Mouse (Mus musculus): Measurements from ENCODE around the gene Rnpep.
"Not testable (repeated sequence)": the region's sequence is repeated elsewhere in the genome, so short reads cannot be mapped to it uniquely, and the experiment has no call there.

Rnpep gene

GRCm38 (mm10) chr1:135258380-135259127, 25.3 kb downstream of the Rnpep start, which contains the start of gene Elf3:
TSS of gene Elf3 (minus strand) at chr1:135258568.
- DNase-seq, result peak; percentile 81 to 90

DNA sequence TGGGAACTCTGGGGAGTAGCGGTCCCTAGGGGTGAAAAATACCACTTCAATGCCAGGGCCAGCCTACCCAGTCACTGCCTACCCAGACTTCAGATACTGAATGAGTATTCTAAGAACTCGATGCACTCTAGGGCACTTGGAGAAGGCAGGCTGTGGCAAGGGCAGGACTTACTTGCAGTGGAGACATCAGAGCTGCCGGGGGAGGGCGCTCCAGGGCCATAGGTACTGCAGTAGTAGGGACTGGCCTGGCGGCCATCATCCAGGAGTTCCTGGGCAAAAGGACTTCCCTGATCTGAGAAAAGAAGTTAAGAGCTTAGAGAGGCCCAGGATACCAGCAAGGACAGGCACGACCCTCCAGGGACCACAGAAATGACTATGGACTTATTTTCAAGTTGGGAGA, 27.6 kb downstream of the Rnpep start:
- DNase-seq, result peak; percentile 50 to 70

DNA sequence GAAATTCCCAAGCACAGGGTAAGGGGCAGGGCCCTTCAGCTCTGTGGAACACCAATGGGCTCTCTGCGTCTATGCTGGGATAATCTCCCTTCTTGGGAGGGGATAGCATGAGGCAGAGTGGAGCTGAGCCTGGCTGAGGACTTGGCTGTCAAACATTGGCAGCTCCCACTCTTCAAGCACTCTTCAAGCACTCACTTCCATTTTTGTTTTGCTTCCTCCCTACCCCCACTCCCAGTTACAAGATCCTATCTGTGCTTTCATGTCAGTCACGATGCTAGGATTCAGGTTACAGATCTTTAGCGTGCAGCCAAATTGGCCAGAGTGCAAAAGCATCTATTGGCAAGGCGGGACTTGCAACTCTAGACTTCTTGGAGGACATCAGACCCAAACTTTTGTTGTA, 31.0 kb downstream of the Rnpep start:
- DNase-seq, result no peak

DNA sequence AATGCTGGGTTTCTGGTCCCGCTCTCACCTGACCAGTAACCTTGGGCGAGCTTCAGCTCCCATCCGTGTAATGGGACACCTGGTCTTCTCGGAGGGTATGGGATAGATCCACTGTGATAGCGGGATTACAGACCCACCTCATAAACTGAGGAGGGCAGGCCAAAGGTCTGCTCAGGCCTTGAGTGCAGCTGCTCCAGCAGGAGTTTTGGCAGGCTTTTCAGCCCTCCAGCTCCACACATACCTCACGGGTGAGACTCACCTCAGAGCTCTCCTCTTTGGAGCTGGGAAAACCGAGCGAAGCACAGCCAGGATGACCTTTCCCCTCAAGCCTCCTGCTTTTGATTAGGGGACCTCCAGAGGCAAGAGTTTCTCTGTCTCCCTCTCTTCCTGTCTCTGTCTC, 32.5 kb downstream of the Rnpep start:
- DNase-seq, result no peak

DNA sequence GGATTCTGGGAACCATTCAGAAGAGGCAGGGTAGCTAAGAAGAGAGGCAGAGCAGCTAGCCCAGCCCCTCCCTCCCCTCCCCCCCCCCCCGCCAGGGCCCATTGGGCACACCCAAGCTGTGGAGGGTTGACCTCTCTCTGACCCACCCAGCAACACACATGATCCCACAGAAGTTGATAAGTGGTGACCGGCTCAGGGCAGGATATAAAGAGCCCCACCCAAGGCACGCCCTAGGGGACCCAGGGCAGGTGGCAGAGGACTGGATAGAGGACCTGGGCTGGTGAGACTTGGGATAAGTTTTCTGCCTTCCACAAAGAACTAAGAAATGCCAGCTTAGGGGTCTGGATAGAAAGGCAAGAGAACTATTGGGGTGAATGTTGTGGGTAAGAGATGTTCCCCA, 33.2 kb downstream of the Rnpep start:
- no peak for DNase-seq

DNA sequence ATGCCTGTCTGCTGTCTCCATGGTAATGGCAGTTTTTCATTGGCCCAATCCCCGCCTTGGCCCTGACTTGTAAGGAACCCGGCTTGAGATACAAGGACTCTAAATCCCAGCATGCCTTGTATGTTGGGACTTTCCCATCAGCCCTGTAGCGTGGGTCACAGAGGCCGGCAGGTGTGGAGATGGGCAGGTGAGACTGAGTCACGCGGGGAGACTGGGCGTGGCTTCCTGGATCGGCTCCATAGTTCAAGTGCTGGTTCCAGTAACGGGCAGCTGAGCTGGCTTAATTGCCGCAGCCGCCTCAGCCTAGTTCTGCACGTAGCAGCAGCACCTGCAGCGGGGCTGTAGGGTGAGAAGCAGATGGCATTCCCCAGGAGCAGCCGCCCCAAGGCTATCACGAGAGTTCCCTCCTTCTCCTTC, 35.4 kb downstream of the Rnpep start:
- peak; percentile 77 to 88 for DNase-seq

GRCm38 (mm10) chr1:135244014-135244413, 39.9 kb downstream of the Rnpep start:
- DNase-seq, result no peak

DNA sequence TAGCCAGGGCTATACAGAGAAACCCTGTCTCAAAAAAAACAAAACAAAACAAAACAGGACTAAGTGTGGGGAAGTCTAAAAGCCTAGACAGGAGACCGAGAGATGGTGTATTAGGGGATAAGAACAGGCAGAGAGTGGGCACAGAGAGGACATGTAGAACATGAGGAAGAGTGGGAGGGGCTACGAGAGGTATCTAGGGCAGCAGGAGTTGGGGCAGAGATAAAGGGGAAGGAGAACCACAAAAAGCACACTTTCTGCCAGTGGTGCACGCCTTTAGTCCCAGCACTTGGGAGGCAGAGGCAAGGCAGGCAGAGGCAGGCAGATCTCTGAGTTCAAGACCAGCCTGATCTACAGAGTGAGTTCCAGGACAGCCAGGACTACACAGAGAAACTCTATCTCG, 43.7 kb downstream of the Rnpep start:
- DNase-seq, result not testable (repeated sequence)

DNA sequence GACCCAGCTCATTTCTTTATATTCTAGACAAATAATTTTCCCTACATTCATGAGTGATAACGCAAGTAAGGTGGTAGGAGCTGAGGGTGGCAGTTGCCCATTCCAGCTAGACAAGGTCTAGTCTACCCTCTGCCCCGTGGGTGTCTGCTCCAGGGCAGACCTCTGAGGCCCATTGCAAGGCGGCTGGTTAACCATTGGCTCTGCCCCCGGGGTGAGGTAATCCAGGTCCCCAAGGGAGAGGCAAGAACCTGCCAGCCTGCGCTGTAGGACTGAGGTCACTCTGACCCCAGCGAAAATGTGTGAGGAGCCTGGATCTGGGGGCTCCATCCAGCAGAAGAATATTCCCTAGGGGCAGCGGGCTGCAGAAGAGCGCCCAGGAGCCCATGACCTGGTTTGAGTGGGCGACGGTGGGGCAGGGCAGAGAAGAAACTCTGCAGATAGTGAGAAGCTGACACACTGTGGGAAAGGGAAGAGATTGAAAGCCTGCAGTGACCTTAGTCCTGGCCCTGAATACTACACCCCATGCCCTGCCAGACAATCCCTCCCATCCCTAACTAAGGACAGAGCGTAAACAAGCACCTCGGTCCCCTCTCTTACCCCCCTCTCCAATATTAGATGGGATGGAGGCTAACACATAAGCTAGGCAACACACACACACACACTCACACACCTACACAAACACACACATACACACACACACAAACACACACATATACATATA, 46.6 kb downstream of the Rnpep start:
- DNase-seq, result peak; percentile 55 to 74

DNA sequence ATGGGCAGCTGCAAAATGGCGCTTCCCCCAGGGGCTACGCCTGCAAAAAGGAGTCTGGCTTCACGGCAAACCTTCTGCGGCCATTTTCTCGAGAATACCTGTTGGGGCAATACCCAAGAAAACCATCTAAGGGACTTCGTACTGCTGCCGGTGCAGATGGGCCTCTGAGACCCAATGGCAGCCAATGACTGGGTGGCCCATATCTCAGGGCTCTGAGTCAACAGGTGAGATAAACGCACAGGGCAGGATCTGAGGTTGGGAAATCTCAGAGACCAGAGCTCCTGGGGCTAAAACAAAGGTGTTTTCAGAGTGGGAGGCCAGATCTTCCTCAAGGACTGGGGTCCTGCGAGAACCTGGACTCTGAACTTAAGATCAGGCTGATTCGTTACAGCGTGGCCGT, 49.1 kb downstream of the Rnpep start:
- DNase-seq, result no peak

GRCm38 (mm10) chr1:135233961-135234360, 49.9 kb downstream of the Rnpep start:
- no peak for DNase-seq

GRCm38 (mm10) chr1:135231878-135232277, 52.0 kb downstream of the Rnpep start:
- DNase-seq, result not testable (repeated sequence)

- peak; percentile 24 to 45 for DNase-seq
These were observed 56.4 kb downstream of the Rnpep start for GRCm38 (mm10) chr1:135227339-135227950.

DNA sequence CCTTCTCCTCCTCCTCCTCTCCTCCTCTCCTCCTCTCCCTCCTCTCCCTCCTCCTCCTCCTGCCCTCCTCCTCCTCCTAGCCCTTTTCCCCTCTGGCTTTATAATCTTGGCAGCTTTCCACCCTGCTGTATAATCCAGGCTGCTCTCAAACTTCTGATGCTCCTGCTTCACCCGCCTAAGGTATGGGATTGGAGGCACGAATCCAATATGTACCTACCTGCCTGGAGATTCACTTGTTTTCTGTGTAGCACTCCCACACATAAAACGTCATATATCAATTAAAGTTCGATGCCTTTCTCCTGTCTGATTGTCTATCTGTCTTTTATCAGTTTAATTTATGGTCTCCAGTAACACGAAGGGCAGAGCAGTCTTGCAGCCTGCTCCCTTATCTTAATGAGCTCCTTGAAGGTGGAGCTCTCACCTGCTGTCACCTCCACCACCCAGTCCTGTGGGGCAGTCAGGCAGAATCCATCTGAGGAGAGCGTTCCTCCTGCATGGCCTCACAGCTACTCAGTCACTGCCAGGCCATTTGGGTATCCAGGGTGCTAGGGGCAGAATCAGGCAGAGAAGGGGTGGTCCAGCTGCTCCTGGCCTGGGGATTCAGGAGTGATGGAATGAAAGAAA, 58.8 kb downstream of the Rnpep start:
- DNase-seq, result no peak

DNA sequence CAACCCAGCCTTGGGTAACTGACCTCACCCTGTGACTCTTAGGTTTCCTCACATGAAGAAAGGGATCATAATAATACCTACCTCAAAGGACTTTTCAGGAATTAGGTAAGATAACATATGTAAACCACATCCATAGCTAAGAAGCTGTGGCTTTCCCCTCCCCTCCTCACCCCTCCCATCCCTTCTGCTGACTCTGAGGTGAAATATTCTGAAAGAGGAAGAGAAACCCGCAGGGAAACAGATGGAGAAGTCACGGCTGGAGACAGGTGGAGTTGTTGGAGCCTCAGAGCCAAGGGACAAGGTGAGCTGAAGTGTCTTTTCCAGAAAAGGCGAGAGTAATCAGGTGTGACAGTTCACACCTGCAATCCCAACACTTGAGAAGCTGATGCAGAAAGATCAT, 59.7 kb downstream of the Rnpep start:
- no peak for DNase-seq

DNA sequence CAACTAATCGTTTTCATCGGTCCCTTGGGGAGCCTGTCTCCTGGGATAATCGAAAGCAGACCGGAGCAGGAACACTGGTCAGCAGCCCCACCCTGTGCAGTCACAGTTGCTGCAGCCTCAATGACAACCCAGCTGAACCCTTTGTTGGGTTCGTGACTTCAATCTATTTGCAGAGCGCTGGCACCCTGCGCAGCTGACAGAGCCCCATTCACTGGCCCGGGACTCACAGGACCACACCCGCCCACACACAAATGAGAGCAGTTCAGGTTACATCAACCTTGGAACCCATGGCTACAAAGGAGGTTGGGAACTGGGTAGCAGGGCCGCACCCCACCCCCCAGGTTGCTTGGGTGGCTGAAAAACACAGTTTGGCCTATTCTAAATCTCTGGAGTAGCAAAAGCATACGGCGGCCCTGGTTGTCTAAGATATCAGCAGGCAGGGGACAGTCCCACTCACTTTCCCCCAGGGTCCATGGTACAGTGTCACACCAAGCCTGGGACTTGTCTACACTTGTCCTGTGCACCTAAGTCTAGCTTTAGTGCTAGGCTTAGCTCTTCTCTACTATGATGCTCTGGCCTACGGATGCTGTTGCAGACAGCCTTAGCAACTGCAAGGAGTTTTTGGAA, 66.2 kb downstream of the Rnpep start:
- DNase-seq, result no peak

GRCm38 (mm10) chr1:135213772-135214640, 69.9 kb downstream of the Rnpep start:
- DNase-seq, result no peak
